Mouse (Mus musculus) testis, postnatal 10 days (tissue): ENCODE measurements at regions not wholly inside any gene's neighbourhood (a gene's known extent, or its start where the extent isn't known, plus 50 kb on each side); places are given as distances from the start of the nearest gene placed in this dataset.

Source experiments
- DNase-seq: peaks from one replicate; pipeline ENCODE4 v3.0.0; 2021; ENCODE audit warnings: low spot score

GRCm38 (mm10) chr11:44340531-44340930 is 59.3 kb upstream of the Il12b start:
- no peak for DNase-seq

DNA sequence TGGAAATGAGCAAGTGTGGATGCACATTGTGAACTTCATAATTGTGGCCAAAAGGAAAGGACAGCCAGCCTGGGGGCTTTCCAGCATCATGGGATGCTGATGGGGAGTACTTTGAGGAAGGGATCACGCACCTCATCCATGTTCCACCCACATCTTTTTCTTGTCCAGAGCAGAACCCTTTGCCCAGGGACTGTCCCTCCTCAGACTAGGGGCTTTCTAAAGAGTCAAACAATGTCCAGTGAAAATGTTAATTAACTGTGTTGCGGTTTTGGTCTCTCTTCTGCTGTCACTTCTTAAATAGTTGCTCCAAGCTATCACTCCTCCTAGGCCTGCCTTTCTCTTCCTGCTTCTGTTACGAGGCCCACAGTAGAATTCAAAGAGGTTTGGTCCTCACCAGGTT is 51.6 kb upstream of the Il12b start:
- DNase-seq, result no peak

- no peak for DNase-seq
Observed at GRCm38 (mm10) chr11:44349546-44349945, 50.3 kb upstream of the Il12b start.
